Mouse (Mus musculus): ENCODE data around the gene Rsl1d1. TPM values are rescaled to one million over a fixed set of nuclear protein-coding genes. Genes with fewer than 3 reads are reported as not detected.

The Rsl1d1 gene
- polyA plus RNA-seq, 1 experiment from 2014 or later, result 183 TPM

Small RNAs within 50 kb of the gene (microRNA-seq; reads per million reads assigned to microRNA genes)
- 136 reads per million, percentile 51 among the genes with 10 or more reads in this experiment for gene Gm23935

Other genes with a start within 250 kb of the Rsl1d1 start
- gene Snn, start 142.4 kb downstream of the Rsl1d1 start, polyA plus RNA-seq (2016; fragmentation: Nextera tagmentation; extraction: Ambion mirVana), result 103 and 109 TPM in 2 replicates
- 59.7 and 65.3 TPM in 2 replicates for gene Litaf, start 137.2 kb downstream of the Rsl1d1 start, polyA plus RNA-seq (2016; fragmentation: Nextera tagmentation; extraction: Ambion mirVana)
- gene Txndc11, start 68.7 kb downstream of the Rsl1d1 start, polyA plus RNA-seq (2016; fragmentation: Nextera tagmentation; extraction: Ambion mirVana), result 34.6 and 37.6 TPM in 2 replicates
- gene Zc3h7a, start 26.9 kb downstream of the Rsl1d1 start, polyA plus RNA-seq (2016; fragmentation: Nextera tagmentation; extraction: Ambion mirVana), result 118 and 124 TPM in 2 replicates
- gene Gspt1, start 51.0 kb upstream of the Rsl1d1 start, polyA plus RNA-seq (2016; fragmentation: Nextera tagmentation; extraction: Ambion mirVana), result 98.4 and 109 TPM in 2 replicates
- not detected in 2 replicates for gene Tnfrsf17, start 110.5 kb upstream of the Rsl1d1 start, polyA plus RNA-seq (2016; fragmentation: Nextera tagmentation; extraction: Ambion mirVana)
- 19.0 and 19.2 TPM in 2 replicates for gene Snx29, start 119.6 kb upstream of the Rsl1d1 start, polyA plus RNA-seq (2016; fragmentation: Nextera tagmentation; extraction: Ambion mirVana)